Mouse (Mus musculus) thymus, postnatal 0 days (tissue): ENCODE measurements around the gene Rab14. TPM values are rescaled to one million over a fixed set of nuclear protein-coding genes. Genes with fewer than 3 reads are reported as not detected.
A peak's percentile ranks its signal among the peaks of the same experiment; 100 is the strongest.

ENCODE experiments used
- DNase-seq: peaks from one replicate; pipeline ENCODE4 v3.0.0-alpha.2; 2015; ENCODE audit warnings: low spot score
- polyA plus RNA-seq: library from polyadenylated mRNA; unstranded; fragments of >200 nt; fragmentation: Nextera tagmentation; extraction: Ambion mirVana; gene quantifications from 2 replicates; pipeline ENCODE4 v1.2.1, GENCODE M21; 2015

Rab14 gene
- polyA plus RNA-seq, 1 experiment from 2014 or later, result 366 TPM

GRCm38 (mm10) chr2:35156985-35157384, 43.9 kb downstream of the Rab14 start:
- DNase-seq, result no peak

- no peak for DNase-seq
Observed at GRCm38 (mm10) chr2:35153844-35154554, 46.9 kb downstream of the Rab14 start.

- DNase-seq, result no peak
Observed at GRCm38 (mm10) chr2:35153179-35153578, 47.7 kb downstream of the Rab14 start.

GRCm38 (mm10) chr2:35151303-35151882, 49.5 kb downstream of the Rab14 start:
- DNase-seq, result no peak

GRCm38 (mm10) chr2:35148806-35149205, 52.1 kb downstream of the Rab14 start:
- DNase-seq, result no peak

- no peak for DNase-seq
Observed at GRCm38 (mm10) chr2:35141673-35142072, 59.2 kb downstream of the Rab14 start.

GRCm38 (mm10) chr2:35138576-35138975, 62.3 kb downstream of the Rab14 start:
- DNase-seq, result no peak

- no peak for DNase-seq
Observed at GRCm38 (mm10) chr2:35133891-35134290, 67.0 kb downstream of the Rab14 start.

GRCm38 (mm10) chr2:35132662-35133055, 68.3 kb downstream of the Rab14 start:
- DNase-seq, result no peak

- DNase-seq, result peak; percentile 96
Observed at GRCm38 (mm10) chr2:35131991-35132661, 68.8 kb downstream of the Rab14 start.

GRCm38 (mm10) chr2:35131491-35131890, 69.4 kb downstream of the Rab14 start:
- DNase-seq, result no peak

Other genes with a start within 250 kb of the Rab14 start
- gene Traf1, start 239.3 kb downstream of the Rab14 start, polyA plus RNA-seq, result 14.3 and 15.4 TPM in 2 replicates
- 0.07 and 0.22 TPM in 2 replicates for gene Hc, start 139.7 kb downstream of the Rab14 start, polyA plus RNA-seq
- gene AI182371, start 99.6 kb downstream of the Rab14 start, polyA plus RNA-seq, result 0.33 and 0.53 TPM in 2 replicates
- gene Cntrl, start 91.6 kb downstream of the Rab14 start, polyA plus RNA-seq, result 40.7 and 47.2 TPM in 2 replicates
- 139 TPM in 2 replicates for gene Gsn, start 55.3 kb upstream of the Rab14 start, polyA plus RNA-seq
- gene Stom, start 135.9 kb upstream of the Rab14 start, polyA plus RNA-seq, result 16.5 and 18.9 TPM in 2 replicates
- 0.13 and 0.18 TPM in 2 replicates for gene 4930568D16Rik, start 166.6 kb upstream of the Rab14 start, polyA plus RNA-seq
- not detected in 2 replicates for gene 4930402F06Rik, start 196.1 kb upstream of the Rab14 start, polyA plus RNA-seq